Mouse (Mus musculus) stomach, embryonic 15.5 days (tissue): ENCODE results near the gene Naa20. TPM values are rescaled to one million over a fixed set of nuclear protein-coding genes. Genes with fewer than 3 reads are reported as not detected.
"Not testable (repeated sequence)": the region's sequence is repeated elsewhere in the genome, so short reads cannot be mapped to it uniquely, and the experiment has no call there.

Experiments used
- ATAC-seq: fragments of 200-750 bp; cut with Nextera tagmentation; 2 replicates; pipeline ENCODE4 v1.8.0; 2017; ENCODE audit warnings: low read depth, moderate number of reproducible peaks, moderate TSS enrichment; ENCODE audit not compliant: insufficient read depth, low FRiP score
- H3K27ac ChIP-seq: fragments of 300-500 bp; sonication (generic); 2 replicates; pipeline ENCODE4 v1.5.1; 2015; ENCODE audit warnings: mild to moderate bottlenecking, inconsistent platforms
- H3K27me3 ChIP-seq: fragments of 300-500 bp; sonication (generic); replicated peaks from 2 replicates; pipeline ENCODE4 v1.6.1; 2015; ENCODE audit warnings: inconsistent platforms
- H3K36me3 ChIP-seq: fragments of 300-500 bp; sonication (generic); 2 replicates; pipeline ENCODE4 v1.6.1; 2015; ENCODE audit warnings: inconsistent platforms
- H3K4me1 ChIP-seq: fragments of 300-500 bp; sonication (generic); 2 replicates; pipeline ENCODE4 v1.6.1; 2015; ENCODE audit warnings: inconsistent platforms
- H3K4me2 ChIP-seq: fragments of 300-500 bp; sonication (generic); 2 replicates; pipeline ENCODE4 v1.6.1; 2015; ENCODE audit warnings: mild to moderate bottlenecking, inconsistent platforms
- H3K4me3 ChIP-seq: fragments of 300-500 bp; sonication (generic); replicated peaks from 2 replicates; pipeline ENCODE4 v1.5.1; 2015; ENCODE audit warnings: inconsistent platforms
- H3K9ac ChIP-seq: fragments of 300-500 bp; sonication (generic); 2 replicates; pipeline ENCODE4 v1.6.1; 2015; ENCODE audit warnings: inconsistent platforms
- H3K9me3 ChIP-seq: fragments of 300-500 bp; sonication (generic); 2 replicates; pipeline ENCODE4 v1.6.1; 2016; ENCODE audit warnings: inconsistent platforms
- WGBS: fragments of 180-500 bp; shearing (Covaris S2); methylation state at CpG from one replicate; pipeline ENCODE4 v1.1.7; 2015; 5-methylcytosine and 5-hydroxymethylcytosine counted together
- polyA plus RNA-seq: library from polyadenylated mRNA; unstranded; fragments of >200 nt; fragmentation: Nextera tagmentation; extraction: Ambion mirVana; gene quantifications from 2 replicates; pipeline ENCODE4 v1.2.1, GENCODE M21; 2015

The Naa20 gene
- polyA plus RNA-seq, 1 experiment from 2014 or later: 164 TPM

- H3K9me3 ChIP-seq: no peaks in the 10 kb centered on the region
- H3K36me3 ChIP-seq: peaks cover 12% of the 10 kb centered on the region; the same call in 1 of the 2 replicates
- 48% methylated on average over 14 of the region's 14 CpGs for WGBS
- peak overlapping the region; percentile 76 for H3K27ac ChIP-seq
- no peak overlapping the region for H3K4me3 ChIP-seq
- peak; percentile 66; the same call in 1 of the 2 replicates for ATAC-seq
- no peak overlapping the region for H3K4me2 ChIP-seq
- H3K4me1 ChIP-seq: peaks cover 22% of the 10 kb centered on the region
- no peak overlapping the region for H3K9ac ChIP-seq
- H3K27me3 ChIP-seq: no peaks in the 10 kb centered on the region
These were observed 13.7 kb upstream of the Naa20 start for GRCm38 (mm10) chr2:145887937-145888765.

- H3K4me3 ChIP-seq: no peak overlapping the region
- no peak overlapping the region for H3K9ac ChIP-seq
- no peak overlapping the region for H3K4me2 ChIP-seq
- peaks cover 22% of the 10 kb centered on the region for H3K4me1 ChIP-seq
- 0 out of 2 replicates have a peak, but pooled peaks have one; percentile 15 for ATAC-seq
- peaks cover 12% of the 10 kb centered on the region; the same call in 1 of the 2 replicates for H3K36me3 ChIP-seq
- peak overlapping the region; percentile 76 for H3K27ac ChIP-seq
- no peaks in the 10 kb centered on the region for H3K9me3 ChIP-seq
- 59% methylated on average over 6 of the region's 6 CpGs for WGBS
- no peaks in the 10 kb centered on the region for H3K27me3 ChIP-seq
These were observed 13.0 kb upstream of the Naa20 start for GRCm38 (mm10) chr2:145888766-145889480.

GRCm38 (mm10) chr2:145890571-145890970, 11.3 kb upstream of the Naa20 start:
- Histone ChIP-seq H3K9me3 (no peaks in the 10 kb centered on the region), H3K27me3 (no peaks in the 10 kb centered on the region), H3K9ac (no peak overlapping the region), H3K36me3 (peaks cover 12% of the 10 kb centered on the region; the same call in 1 of the 2 replicates), H3K4me1 (peaks cover 8% of the 10 kb centered on the region), H3K4me3 (no peak overlapping the region), H3K27ac (peak overlapping the region; percentile 4; the same call in 1 of the 2 replicates), H3K4me2 (no peak overlapping the region)
- ATAC-seq: no peak
- 86% methylated on average over 2 of the region's 2 CpGs for WGBS

- Histone ChIP-seq H3K9ac (no peak overlapping the region), H3K27ac (no peak overlapping the region)
- WGBS: 98% methylated on average over 6 of the region's 6 CpGs
These were observed 8.1 kb upstream of the Naa20 start for GRCm38 (mm10) chr2:145893756-145894155.

GRCm38 (mm10) chr2:145898106-145898505, 3.8 kb upstream of the Naa20 start:
- Histone ChIP-seq H3K27ac (no peak overlapping the region), H3K4me1 (no peaks in the 10 kb centered on the region), H3K9me3 (no peaks in the 10 kb centered on the region), H3K27me3 (no peaks in the 10 kb centered on the region), H3K36me3 (no peaks in the 10 kb centered on the region), H3K4me2 (no peak overlapping the region), H3K9ac (no peak overlapping the region), H3K4me3 (no peak overlapping the region)
- 46% methylated on average over 9 of the region's 9 CpGs for WGBS
- no peak for ATAC-seq

More at GRCm38 (mm10) chr2:145893756-145894155, 8.1 kb upstream of the Naa20 start:
- H3K9me3 ChIP-seq: no peaks in the 10 kb centered on the region
- no peak overlapping the region for H3K4me2 ChIP-seq
- no peak for ATAC-seq
- no peaks in the 10 kb centered on the region for H3K27me3 ChIP-seq
- no peaks in the 10 kb centered on the region for H3K4me1 ChIP-seq
- no peaks in the 10 kb centered on the region for H3K36me3 ChIP-seq
- no peak overlapping the region for H3K4me3 ChIP-seq

- peaks cover 12% of the 10 kb centered on the region for H3K4me1 ChIP-seq
- H3K9me3 ChIP-seq, H3K4me3 ChIP-seq, H3K27me3 ChIP-seq, H3K27ac ChIP-seq, H3K36me3 ChIP-seq, ATAC-seq, H3K9ac ChIP-seq, H3K4me2 ChIP-seq: not testable (repeated sequence)
- WGBS: 65% methylated on average over 8 of the region's 8 CpGs
These were observed 1.6 kb upstream of the Naa20 start for GRCm38 (mm10) chr2:145900318-145900717.

GRCm38 (mm10) chr2:145903061-145903901, 1.4 kb downstream of the Naa20 start:
- no peaks in the 10 kb centered on the region for H3K27me3 ChIP-seq
- H3K36me3 ChIP-seq: no peaks in the 10 kb centered on the region
- peaks cover 16% of the 10 kb centered on the region for H3K4me1 ChIP-seq
- peak overlapping the region; percentile 55 for H3K4me2 ChIP-seq
- H3K27ac ChIP-seq: peak overlapping the region; percentile 88
- H3K4me3 ChIP-seq: peak overlapping the region; percentile 95
- WGBS: under 1% methylated on average over 68 of the region's 68 CpGs
- no peaks in the 10 kb centered on the region for H3K9me3 ChIP-seq
- peak overlapping the region; percentile 91 for H3K9ac ChIP-seq
- ATAC-seq: peak; percentile 93

GRCm38 (mm10) chr2:145903983-145904616, 2.2 kb downstream of the Naa20 start:
- WGBS: 29% methylated on average over 12 of the region's 12 CpGs
- Histone ChIP-seq H3K27me3 (no peaks in the 10 kb centered on the region), H3K4me2 (peak overlapping the region; percentile 55), H3K4me3 (peak overlapping the region; percentile 95), H3K27ac (no peak overlapping the region), H3K9ac (peak overlapping the region; percentile 91; the same call in 1 of the 2 replicates), H3K4me1 (peaks cover 16% of the 10 kb centered on the region), H3K36me3 (peaks cover 4% of the 10 kb centered on the region; the same call in 1 of the 2 replicates), H3K9me3 (no peaks in the 10 kb centered on the region)
- ATAC-seq: no peak

- Histone ChIP-seq H3K4me2 (no peak overlapping the region), H3K4me3 (no peak overlapping the region), H3K9ac (no peak overlapping the region), H3K4me1 (peaks cover 16% of the 10 kb centered on the region), H3K27me3 (no peaks in the 10 kb centered on the region), H3K9me3 (no peaks in the 10 kb centered on the region), H3K36me3 (peaks cover 7% of the 10 kb centered on the region; the same call in 1 of the 2 replicates), H3K27ac (no peak overlapping the region)
- 78% methylated on average over 6 of the region's 6 CpGs for WGBS
- no peak for ATAC-seq
These were observed 3.3 kb downstream of the Naa20 start for GRCm38 (mm10) chr2:145905156-145905555.

GRCm38 (mm10) chr2:145905884-145906283, 4.0 kb downstream of the Naa20 start:
- ATAC-seq: not testable (repeated sequence)
- 44% methylated on average over 4 of the region's 4 CpGs for WGBS

More at GRCm38 (mm10) chr2:145905884-145906283, 4.0 kb downstream of the Naa20 start:
- peaks cover 16% of the 10 kb centered on the region for H3K4me1 ChIP-seq
- not testable (repeated sequence) for H3K4me2 ChIP-seq, H3K4me3 ChIP-seq, H3K27ac ChIP-seq, H3K27me3 ChIP-seq, H3K9ac ChIP-seq, H3K9me3 ChIP-seq
- peaks cover 14% of the 10 kb centered on the region; the same call in 1 of the 2 replicates for H3K36me3 ChIP-seq
